Mouse (Mus musculus): Measurements from ENCODE around the gene Spata18. TPM values are rescaled to one million over a fixed set of nuclear protein-coding genes. Genes with fewer than 3 reads are reported as not detected.
A peak's percentile ranks its signal among the peaks of the same experiment; 100 is the strongest.

The Spata18 gene
- total RNA-seq, 2 experiments from 2014 or later, result 0.27 to 0.28 TPM

DNA sequence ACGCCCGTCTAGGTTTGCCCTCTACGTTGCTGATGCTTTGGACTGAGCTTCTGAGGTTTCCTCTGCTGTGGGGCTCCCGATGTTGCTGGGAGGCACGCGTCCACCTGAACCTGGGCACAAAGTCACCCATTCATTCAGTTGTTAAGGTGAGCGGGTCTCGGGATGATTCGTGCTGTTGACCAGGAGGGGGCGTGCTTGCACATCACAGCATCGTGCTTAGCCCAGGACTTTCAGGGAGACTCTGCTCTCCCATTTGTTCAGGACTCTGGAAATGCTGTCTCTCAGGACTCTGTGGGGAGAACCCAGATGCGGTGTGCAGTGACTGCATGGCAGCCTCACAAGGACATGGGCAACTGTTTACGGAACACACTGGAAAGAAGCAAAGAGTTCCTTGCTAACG, 53.1 kb downstream of the Spata18 start:
- no peak for DNase-seq
- intact Hi-C loops (cut with DNase I), result no loop called here

GRCm38 (mm10) chr5:73704757-73705156, 53.6 kb downstream of the Spata18 start:
- intact Hi-C loops (cut with DNase I), result no loop called here
- no peak for DNase-seq

DNA sequence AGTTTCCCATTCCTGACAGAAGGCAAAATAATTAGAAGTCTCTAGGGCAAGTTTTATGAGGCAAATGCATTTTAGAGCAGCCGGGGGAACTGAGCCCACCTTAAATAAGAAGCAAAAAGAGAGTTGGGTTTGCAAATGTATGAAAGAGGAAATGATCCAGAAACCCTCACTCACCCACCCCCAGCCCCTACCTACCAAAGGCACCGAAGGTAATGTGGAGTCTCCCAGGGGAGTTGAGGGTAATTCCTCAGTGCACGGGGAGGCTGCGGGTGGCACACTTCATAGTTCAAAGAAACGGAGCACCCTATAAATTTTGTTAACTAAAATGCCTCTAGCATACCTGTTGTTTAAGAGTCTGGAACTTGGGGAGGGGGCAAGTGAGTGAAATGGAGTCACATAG, 54.1 kb downstream of the Spata18 start:
- DNase-seq, result no peak
- intact Hi-C loops (cut with DNase I), result no loop called here

- peak in 1 of 2 experiments; percentile 26 for DNase-seq
- intact Hi-C loops (cut with DNase I), result no loop called here
Observed at GRCm38 (mm10) chr5:73712852-73713251, 61.7 kb downstream of the Spata18 start.

- intact Hi-C loops (cut with DNase I), result no loop called here
Observed at GRCm38 (mm10) chr5:73716941-73717340, 65.8 kb downstream of the Spata18 start.

DNA sequence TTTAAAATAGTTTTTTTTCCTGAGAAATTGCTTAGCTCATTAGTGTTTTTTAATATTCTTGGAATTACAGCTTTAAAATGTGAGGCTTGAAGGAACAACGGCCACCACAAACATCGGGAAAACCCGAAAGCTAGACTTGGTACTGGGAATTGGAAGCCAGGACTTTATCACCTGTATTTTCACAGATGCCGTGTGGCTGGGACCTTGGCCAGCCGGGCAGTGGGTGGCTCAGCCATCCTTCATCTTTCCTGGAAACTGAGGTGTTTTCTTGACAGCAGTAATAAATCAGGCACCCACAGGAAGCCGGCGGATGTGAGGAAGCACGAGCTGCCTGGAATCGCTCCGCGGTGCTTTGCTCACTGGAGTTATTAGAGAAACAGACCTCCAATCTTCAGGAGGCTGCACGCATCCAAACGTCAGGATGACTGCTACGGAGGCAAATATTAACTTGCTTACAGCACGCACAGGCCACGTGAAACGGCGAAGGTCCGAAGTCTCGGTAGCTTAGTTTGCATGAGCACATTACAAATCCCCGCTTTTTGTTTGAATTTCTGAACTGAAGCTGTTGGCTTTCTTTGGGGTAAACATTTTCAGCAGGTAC, 70.6 kb downstream of the Spata18 start:
- intact Hi-C loops (cut with DNase I), result no loop called here
- no peak for DNase-seq

More at GRCm38 (mm10) chr5:73716941-73717340, 65.8 kb downstream of the Spata18 start:
- no peak for DNase-seq

GRCm38 (mm10) chr5:73725981-73726380, 74.8 kb downstream of the Spata18 start:
- no peak for DNase-seq
- intact Hi-C loops (cut with DNase I), result no loop called here

DNA sequence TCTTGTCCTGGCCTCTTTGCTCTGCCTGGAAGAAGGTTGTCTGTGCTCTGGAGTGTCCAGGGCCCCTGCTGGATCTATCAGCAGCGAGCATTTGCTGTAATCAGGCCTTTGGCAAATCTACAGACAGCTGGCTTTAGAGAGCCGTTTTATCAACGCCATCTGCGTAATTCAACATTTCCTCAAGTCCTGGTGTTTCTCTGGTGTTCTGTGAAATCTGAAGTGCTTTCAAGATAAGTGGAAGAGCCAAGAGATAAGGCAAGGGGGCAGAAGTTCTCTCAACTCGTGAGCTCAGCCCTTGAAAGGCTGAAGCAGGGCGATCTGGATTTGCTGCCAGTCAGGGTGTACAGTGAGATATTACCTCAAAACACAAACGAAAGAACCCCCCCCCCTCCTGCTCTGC, 77.5 kb downstream of the Spata18 start:
- no peak for DNase-seq
- intact Hi-C loops (cut with DNase I), result no loop called here

Other genes starting within 250 kb of the Spata18 start
- not detected for gene Cwh43, start 245.3 kb upstream of the Spata18 start, total RNA-seq (2021)
- 10 to 100 TPM; 14.7 to 18.2 TPM for gene Dcun1d4, start 170.4 kb upstream of the Spata18 start, total RNA-seq (2021)
- not detected for gene Lrrc66, start 18.9 kb upstream of the Spata18 start, total RNA-seq (2021)
- gene Sgcb, start 3.6 kb upstream of the Spata18 start, total RNA-seq (2021), result 100 to 1,000 TPM in 1 of 2 experiments, 10 to 100 TPM in 1; 97.5 to 103 TPM

Measured in heart, postnatal 36 days (tissue).